Mouse (Mus musculus) cerebellum, adult 2 months (tissue): ENCODE measurements at regions not wholly inside any gene's neighbourhood (a gene's known extent, or its start where the extent isn't known, plus 50 kb on each side); places are given as distances from the start of the nearest gene placed in this dataset.

Source experiments
- CTCF ChIP-seq: fragments of 200-500 bp; IDR thresholded peaks from 2 replicates; pipeline ENCODE4 v1.5.1; 2011; ENCODE audit warnings: low read depth, mild to moderate bottlenecking, control low read depth, low read length, moderate library complexity, borderline replicate concordance; ENCODE audit not compliant: insufficient read depth
- POLR2A ChIP-seq: fragments of 200-500 bp; IDR thresholded peaks from 2 replicates; pipeline ENCODE4 v1.6.1; 2011; ENCODE audit warnings: low read length, control low read depth, borderline replicate concordance; ENCODE audit not compliant: insufficient read depth

GRCm38 (mm10) chr4:56685123-56685522, 54.7 kb upstream of the Gm26657 start:
- TF ChIP-seq POLR2A (no peak), CTCF (peak; percentile 79)
